16 mouse cellular contexts compared by ENCODE assay signal in genomic region chr2:90568961-90569481, GRCm38 (mm10). TPM values are rescaled to one million over a fixed set of nuclear protein-coding genes. Genes with fewer than 3 reads are reported as not detected.
A peak's percentile ranks its signal among the peaks of the same experiment; 100 is the strongest.
DNase-seq lines count a peak whose midpoint lies in the region; ATAC-seq and TF ChIP-seq lines count a peak whose summit lies in the region.
"Had no signal": no experiment of that assay in that cellular context is flagged by ENCODE, and none has a peak within 500 bp of the region (broad histone marks: within the 10 kb centered on the region; RNA-seq: fewer than 3 reads in every experiment).

No protein-coding gene starts in this region.

- peaks cover 26% of the 10 kb centered on the region for H3K79me2 ChIP-seq in CH12.LX (replicated peaks; ENCODE audit: control insufficient read depth, extremely low read depth, insufficient read depth, poor library complexity, severe bottlenecking)

- no peak for TF ChIP-seq CTCF in CH12.LX (conservative IDR thresholded peaks at IDR 0.05 in 1 of 2, IDR thresholded peaks at IDR 0.05 in 1 of 2; ENCODE audit: low read depth in 2 of 2, low read length in 2 of 2)

- no peak overlapping the region for H3K9ac ChIP-seq in kidney, embryonic 16.5 days (replicated peaks; ENCODE audit: low read length)
- H3K9ac ChIP-seq in CH12.LX (ENCODE audit: insufficient read depth, low read depth), result no peak overlapping the region
- H3K9ac ChIP-seq: embryonic facial prominence, embryonic 15.5 days; forebrain, embryonic 13.5 days; hindbrain, embryonic 14.5 days; liver, embryonic 12.5 days; neural tube, embryonic 12.5 days had no signal

- H3K4me3 ChIP-seq in kidney, embryonic 16.5 days (ENCODE audit: low read length), result no peak overlapping the region
- H3K4me3 ChIP-seq in CH12.LX (replicated peaks in 1 of 3; ENCODE audit: low read depth in 2 of 3, low read length in 2 of 3, poor library complexity in 1 of 3), result no peak overlapping the region
- H3K4me3 ChIP-seq: embryonic facial prominence, embryonic 15.5 days; forebrain, embryonic 13.5 days; liver, embryonic 12.5 days; neural tube, embryonic 12.5 days had no signal

- no peak for TF ChIP-seq EP300 in CH12.LX (IDR thresholded peaks at IDR 0.05; ENCODE audit: low read length)

- no peaks in the 10 kb centered on the region for H3K27me3 ChIP-seq in kidney, embryonic 16.5 days (ENCODE audit: insufficient read depth, low read length)
- H3K27me3 ChIP-seq in CH12.LX (replicated peaks), result no peaks in the 10 kb centered on the region
- H3K27me3 ChIP-seq: embryonic facial prominence, embryonic 15.5 days; forebrain, embryonic 13.5 days; liver, embryonic 12.5 days; neural tube, embryonic 12.5 days had no signal

- DNase-seq in kidney, adult 9 months, result peak; percentile 76
- no peak for DNase-seq in CH12.LX (ENCODE audit: extremely low read depth)
- DNase-seq in cerebellum, adult 11 months, result peak; percentile 59
- DNase-seq in cerebellum, postnatal 25 days, result peak; percentile 72 to 75
- DNase-seq in lung, adult 18-20 months, result no peak
- DNase-seq in adrenal gland, adult (ENCODE audit: inconsistent age in 2 of 2, low spot score in 1 of 2), result no peak
- no peak for DNase-seq in yolk sac, embryonic 10.5 days (ENCODE audit: low spot score)
- DNase-seq: heart, postnatal 10 days; right cerebral cortex, postnatal 4 days had no signal

- 78% methylated on average over 7 of the region's 7 CpGs for WGBS in kidney, embryonic 16.5 days

- no peaks in the 10 kb centered on the region for H3K9me3 ChIP-seq in kidney, embryonic 16.5 days (ENCODE audit: low read length)
- H3K9me3 ChIP-seq in CH12.LX (replicated peaks; ENCODE audit: low read length), result peaks cover 2% of the 10 kb centered on the region
- H3K9me3 ChIP-seq: embryonic facial prominence, embryonic 15.5 days; forebrain, embryonic 13.5 days; liver, embryonic 12.5 days; neural tube, embryonic 12.5 days had no signal

- no peak for TF ChIP-seq RAD21 in CH12.LX (IDR thresholded peaks at IDR 0.05; ENCODE audit: low read depth, low read length)

- H3K4me1 ChIP-seq in kidney, embryonic 16.5 days (ENCODE audit: insufficient read depth, low read length), result peaks cover 14% of the 10 kb centered on the region
- peaks cover 24 to 82% of the 10 kb centered on the region in 2 experiments for H3K4me1 ChIP-seq in CH12.LX (ENCODE audit: control insufficient read depth in 1 of 2, insufficient read depth in 2 of 2)

- no peak overlapping the region for H3K4me2 ChIP-seq in kidney, embryonic 16.5 days (replicated peaks; ENCODE audit: low read depth, low read length)
- H3K4me2 ChIP-seq in CH12.LX (ENCODE audit: insufficient read depth, low read depth, poor library complexity, severe bottlenecking), result no peak overlapping the region
- H3K4me2 ChIP-seq: embryonic facial prominence, embryonic 15.5 days; forebrain, embryonic 13.5 days; hindbrain, embryonic 14.5 days; liver, embryonic 12.5 days; neural tube, embryonic 12.5 days had no signal

- dilution Hi-C loops in CH12.LX (cut with MboI; ENCODE audit: extremely low pct_ligation_motif_present, extremely low pct_unique_long_range_greater_than_20kb, low sequenced_read_pairs), result no loop called here

- no peak for TF ChIP-seq POLR2A in CH12.LX (IDR thresholded peaks at IDR 0.05; ENCODE audit: low read depth, low read length)

- in situ Hi-C loops in CH12.LX (cut with MboI; ENCODE audit: low pct_ligation_motif_present, low pct_unique_long_range_greater_than_20kb, low sequenced_read_pairs), result loop anchor here (5.0 kb wide), 1 partner anchor 67 kb away; no protein-coding TSS in a partner anchor

- no peak for ATAC-seq in kidney, embryonic 16.5 days (ENCODE audit: low FRiP score, low TSS enrichment)
- ATAC-seq: forebrain, embryonic 13.5 days; intestine, postnatal 0 days; liver, embryonic 12.5 days had no signal

- no peak overlapping the region for H3K27ac ChIP-seq in kidney, embryonic 16.5 days (ENCODE audit: low read length)
- H3K27ac ChIP-seq in CH12.LX (ENCODE audit: insufficient read depth, low read depth), result no peak overlapping the region
- H3K27ac ChIP-seq: embryonic facial prominence, embryonic 15.5 days; forebrain, embryonic 13.5 days; hindbrain, embryonic 14.5 days; liver, embryonic 12.5 days; neural tube, embryonic 12.5 days had no signal

- H3K36me3 ChIP-seq in kidney, embryonic 16.5 days (ENCODE audit: insufficient read depth, low read length), result no peaks in the 10 kb centered on the region
- peaks cover 2 to 4% of the 10 kb centered on the region in 2 experiments for H3K36me3 ChIP-seq in CH12.LX (replicated peaks in 1 of 2; ENCODE audit: control insufficient read depth in 1 of 2, insufficient read depth in 1 of 2, low read length in 1 of 2)
- H3K36me3 ChIP-seq: embryonic facial prominence, embryonic 15.5 days; liver, embryonic 12.5 days; neural tube, embryonic 12.5 days had no signal

TF ChIP-seq in CH12.LX, 34 proteins besides CTCF, POLR2A, EP300 and RAD21:
- TF ChIP-seq IRF4 (IDR thresholded peaks at IDR 0.05; ENCODE audit: low read depth, low read length) (peak; percentile 32; the same call in 1 of the 2 replicates), ZKSCAN1 (IDR thresholded peaks at IDR 0.05; ENCODE audit: borderline replicate concordance, low read depth, low read length) (no peak)

RNA-seq across cellular contexts. Expression of gene Ptprj, which starts 11.4 kb away (rescaled TPM):
- polyA plus RNA-seq in kidney, embryonic 16.5 days (2015; fragmentation: Nextera tagmentation; extraction: Ambion mirVana), result 7.0 and 7.4 TPM in 2 replicates
- total RNA-seq in CH12.LX (2012; rRNA removed) (7.3 and 9.7 TPM in 2 replicates), CH12.LX (2014; rRNA removed) (6.8 and 6.9 TPM in 2 replicates)
- polyA plus RNA-seq in CH12.LX (2012; ENCODE audit: insufficient read length, low read depth), result 7.3 and 8.9 TPM in 2 replicates

Comparison
In these comparisons a context has a peak if more than half of its experiments do, and no peak if none do; other contexts are left out.
1. DNase-seq: peak in kidney, adult 9 months (single experiment), cerebellum, adult 11 months (single experiment) and cerebellum, postnatal 25 days (2 of 2); none in CH12.LX (single experiment), lung, adult 18-20 months (0 of 2), adrenal gland, adult (0 of 2) and yolk sac, embryonic 10.5 days (single experiment).